Mouse (Mus musculus): ENCODE measurements around the gene Timp3.

GRCm38 (mm10) chr10:86328691-86329090 lies 28.5 kb downstream of the Timp3 start:
- TF ChIP-seq POLR2A (IDR thresholded peaks at IDR 0.05; ENCODE audit: borderline replicate concordance, low read depth, low read length), result no peak
- no peak for TF ChIP-seq CTCF (IDR thresholded peaks at IDR 0.05; ENCODE audit: low read depth, low read length)

Measured in bone marrow macrophage, adult 2 months (primary cell).